Mouse (Mus musculus): ENCODE data around the gene Satb2. TPM values are rescaled to one million over a fixed set of nuclear protein-coding genes. Genes with fewer than 3 reads are reported as not detected.

Satb2 gene
- total and polyA plus RNA-seq, 3 experiments: 2.0 to 3.9 (median 2.1) TPM

GRCm38 (mm10) chr1:56976825-56977104 lies 1.7 kb downstream of the Satb2 start:
- no peak overlapping the region for H3K27ac ChIP-seq (ENCODE audit: insufficient read depth, low read depth)
- H3K79me2 ChIP-seq (replicated peaks; ENCODE audit: control insufficient read depth, extremely low read depth, insufficient read depth, poor library complexity, severe bottlenecking): no peaks in the 10 kb centered on the region
- H3K4me2 ChIP-seq (ENCODE audit: insufficient read depth, low read depth, poor library complexity, severe bottlenecking): peak overlapping the region; percentile 55
- peaks cover 0 to 4% of the 10 kb centered on the region in 2 experiments; a peak in 1 of 4 replicates for H3K4me1 ChIP-seq (ENCODE audit: control insufficient read depth in 1 of 2, insufficient read depth in 2 of 2)
- no peaks in the 10 kb centered on the region for H3K9me3 ChIP-seq (replicated peaks; ENCODE audit: low read length)
- in situ Hi-C loops (cut with MboI; ENCODE audit: low pct_ligation_motif_present, low pct_unique_long_range_greater_than_20kb, low sequenced_read_pairs): loop anchor here (25.0 kb wide), 2 partner anchors 414 to 1089 kb away; no protein-coding TSS in a partner anchor
- dilution Hi-C loops (cut with MboI; ENCODE audit: extremely low pct_ligation_motif_present, extremely low pct_unique_long_range_greater_than_20kb, low sequenced_read_pairs): no loop called here
- no peak for DNase-seq (ENCODE audit: extremely low read depth)
- H3K4me3 ChIP-seq (replicated peaks in 1 of 3; ENCODE audit: low read depth in 2 of 3, low read length in 2 of 3, poor library complexity in 1 of 3): no peak overlapping the region
- H3K36me3 ChIP-seq (replicated peaks in 1 of 2; ENCODE audit: control insufficient read depth in 1 of 2, insufficient read depth in 1 of 2, low read length in 1 of 2): no peaks in the 10 kb centered on the region
- H3K27me3 ChIP-seq (replicated peaks): no peaks in the 10 kb centered on the region
- H3K9ac ChIP-seq (ENCODE audit: insufficient read depth, low read depth): no peak overlapping the region
- no peak for TF ChIP-seq USF1 (IDR thresholded peaks at IDR 0.05; ENCODE audit: low read depth, low read length)
- no peak for TF ChIP-seq CTCF (conservative IDR thresholded peaks at IDR 0.05 in 1 of 2, IDR thresholded peaks at IDR 0.05 in 1 of 2; ENCODE audit: low read depth in 2 of 2, low read length in 2 of 2)
- TF ChIP-seq MYC (IDR thresholded peaks at IDR 0.05; ENCODE audit: low read depth, low read length): no peak
- TF ChIP-seq MAX (IDR thresholded peaks at IDR 0.05; ENCODE audit: low read length): no peak
- TF ChIP-seq RCOR1 (conservative IDR thresholded peaks at IDR 0.05; ENCODE audit: low read depth, low read length): no peak
- no peak for TF ChIP-seq ZKSCAN1 (IDR thresholded peaks at IDR 0.05; ENCODE audit: borderline replicate concordance, low read depth, low read length)

- peaks cover 0 to 4% of the 10 kb centered on the region in 2 experiments; a peak in 1 of 4 replicates for H3K4me1 ChIP-seq (ENCODE audit: control insufficient read depth in 1 of 2, insufficient read depth in 2 of 2)
- dilution Hi-C loops (cut with MboI; ENCODE audit: extremely low pct_ligation_motif_present, extremely low pct_unique_long_range_greater_than_20kb, low sequenced_read_pairs) (no loop called here), in situ Hi-C loops (cut with MboI; ENCODE audit: low pct_ligation_motif_present, low pct_unique_long_range_greater_than_20kb, low sequenced_read_pairs) (loop anchor here (25.0 kb wide), 2 partner anchors 414 to 1089 kb away; no protein-coding TSS in a partner anchor)
- no peak for TF ChIP-seq ETS1 (conservative IDR thresholded peaks at IDR 0.05; ENCODE audit: low read depth, low read length)
- no peak for TF ChIP-seq JUND (conservative IDR thresholded peaks at IDR 0.05; ENCODE audit: low read depth, low read length)
- TF ChIP-seq PAX5 (IDR thresholded peaks at IDR 0.05; ENCODE audit: low read length): no peak
- no peak for TF ChIP-seq SIN3A (IDR thresholded peaks at IDR 0.05; ENCODE audit: low read length)
- no peak for TF ChIP-seq ELF1 (IDR thresholded peaks at IDR 0.05; ENCODE audit: low read depth, low read length)
- H3K9me3 ChIP-seq (replicated peaks; ENCODE audit: low read length): no peaks in the 10 kb centered on the region
- no peak overlapping the region for H3K27ac ChIP-seq (ENCODE audit: insufficient read depth, low read depth)
- 0 out of 2 replicates have a peak, but pooled peaks cover 3% of the 10 kb centered on the region for H3K79me2 ChIP-seq (replicated peaks; ENCODE audit: control insufficient read depth, extremely low read depth, insufficient read depth, poor library complexity, severe bottlenecking)
- H3K36me3 ChIP-seq (replicated peaks in 1 of 2; ENCODE audit: control insufficient read depth in 1 of 2, insufficient read depth in 1 of 2, low read length in 1 of 2): no peaks in the 10 kb centered on the region
- H3K4me3 ChIP-seq (replicated peaks in 1 of 3; ENCODE audit: low read depth in 2 of 3, low read length in 2 of 3, poor library complexity in 1 of 3): no peak overlapping the region
- no peaks in the 10 kb centered on the region for H3K27me3 ChIP-seq (replicated peaks)
- DNase-seq (ENCODE audit: extremely low read depth): no peak
- H3K9ac ChIP-seq (ENCODE audit: insufficient read depth, low read depth): no peak overlapping the region
- H3K4me2 ChIP-seq (ENCODE audit: insufficient read depth, low read depth, poor library complexity, severe bottlenecking): peak overlapping the region; percentile 55; the same call in 1 of the 2 replicates
Observed at GRCm38 (mm10) chr1:56976044-56976824, 2.2 kb downstream of the Satb2 start.

GRCm38 (mm10) chr1:56975546-56975945 lies 2.9 kb downstream of the Satb2 start:
- in situ Hi-C loops (cut with MboI; ENCODE audit: low pct_ligation_motif_present, low pct_unique_long_range_greater_than_20kb, low sequenced_read_pairs) (loop anchor here (25.0 kb wide), 2 partner anchors 413 to 1088 kb away; no protein-coding TSS in a partner anchor), dilution Hi-C loops (cut with MboI; ENCODE audit: extremely low pct_ligation_motif_present, extremely low pct_unique_long_range_greater_than_20kb, low sequenced_read_pairs) (no loop called here)

More at GRCm38 (mm10) chr1:56975546-56975945, 2.9 kb downstream of the Satb2 start:
- Histone ChIP-seq H3K4me2 (ENCODE audit: insufficient read depth, low read depth, poor library complexity, severe bottlenecking) (no peak overlapping the region), H3K9me3 (replicated peaks; ENCODE audit: low read length) (no peaks in the 10 kb centered on the region), H3K4me1 (ENCODE audit: control insufficient read depth in 1 of 2, insufficient read depth in 2 of 2) (peaks cover 0 to 4% of the 10 kb centered on the region in 2 experiments; a peak in 1 of 4 replicates), H3K4me3 (replicated peaks in 1 of 3; ENCODE audit: low read depth in 2 of 3, low read length in 2 of 3, poor library complexity in 1 of 3) (no peak overlapping the region), H3K9ac (ENCODE audit: insufficient read depth, low read depth) (no peak overlapping the region), H3K36me3 (replicated peaks in 1 of 2; ENCODE audit: control insufficient read depth in 1 of 2, insufficient read depth in 1 of 2, low read length in 1 of 2) (no peaks in the 10 kb centered on the region), H3K27me3 (replicated peaks) (no peaks in the 10 kb centered on the region), H3K27ac (ENCODE audit: insufficient read depth, low read depth) (no peak overlapping the region), H3K79me2 (replicated peaks; ENCODE audit: control insufficient read depth, extremely low read depth, insufficient read depth, poor library complexity, severe bottlenecking) (peaks cover 9% of the 10 kb centered on the region)
- DNase-seq (ENCODE audit: extremely low read depth): no peak
- TF ChIP-seq SMC3 (IDR thresholded peaks at IDR 0.05; ENCODE audit: low read depth, low read length) (no peak), MAFK (IDR thresholded peaks at IDR 0.05; ENCODE audit: insufficient replicate concordance, low read length) (no peak), HCFC1 (IDR thresholded peaks at IDR 0.05; ENCODE audit: low read depth, low read length) (no peak), UBTF (IDR thresholded peaks at IDR 0.05; ENCODE audit: low read depth, low read length) (no peak), MEF2A (IDR thresholded peaks at IDR 0.05; ENCODE audit: borderline replicate concordance, low read depth, low read length) (no peak), ELF1 (IDR thresholded peaks at IDR 0.05; ENCODE audit: low read depth, low read length) (no peak), MAZ (IDR thresholded peaks at IDR 0.05; ENCODE audit: low read depth, low read length) (no peak), POLR2AphosphoS2 (IDR thresholded peaks at IDR 0.05; ENCODE audit: low read depth, low read length) (no peak), ZMIZ1 (IDR thresholded peaks at IDR 0.05; ENCODE audit: low read depth, low read length) (no peak), RAD21 (IDR thresholded peaks at IDR 0.05; ENCODE audit: low read depth, low read length) (no peak), CHD2 (IDR thresholded peaks at IDR 0.05; ENCODE audit: low read length) (no peak), ETS1 (conservative IDR thresholded peaks at IDR 0.05; ENCODE audit: low read depth, low read length) (no peak), NELFE (IDR thresholded peaks at IDR 0.05; ENCODE audit: low read depth, low read length) (no peak), ZC3H11A (IDR thresholded peaks at IDR 0.05; ENCODE audit: low read depth, low read length) (no peak), USF1 (IDR thresholded peaks at IDR 0.05; ENCODE audit: low read depth, low read length) (no peak), KAT2A (IDR thresholded peaks at IDR 0.05; ENCODE audit: insufficient replicate concordance, low read length) (no peak), POLR2A (IDR thresholded peaks at IDR 0.05; ENCODE audit: low read depth, low read length) (no peak), PAX5 (IDR thresholded peaks at IDR 0.05; ENCODE audit: low read length) (no peak)

All from CH12.LX (cell line).